Mouse (Mus musculus) myocyte (in vitro differentiated cells): ENCODE measurements around the gene B4galt7.

ENCODE experiments used
- E2F4 ChIP-seq: IDR thresholded peaks from one replicate; pipeline ENCODE4 v1.6.1; 2011; ENCODE audit warnings: mild to moderate bottlenecking, control low read depth, moderate library complexity; ENCODE audit not compliant: insufficient read depth
- MAX ChIP-seq: IDR thresholded peaks from one replicate; pipeline ENCODE4 v1.6.1; 2011; ENCODE audit warnings: low read depth, mild to moderate bottlenecking, control low read depth
- MYOD1 ChIP-seq, 3 experiments: IDR thresholded peaks; one replicate each; pipeline ENCODE4 v1.6.1; 2011; ENCODE audit warnings: control low read depth in 2 of 3, low read depth in 2 of 3, mild to moderate bottlenecking in 2 of 3, moderate library complexity in 1 of 3; ENCODE audit not compliant: insufficient read length in 2 of 3, control insufficient read depth in 1 of 3
- MYOG ChIP-seq, 3 experiments: IDR thresholded peaks; one replicate each; pipeline ENCODE4 v1.6.1; 2011; ENCODE audit warnings: control low read depth in 2 of 3, low read depth in 2 of 3, mild to moderate bottlenecking in 2 of 3; ENCODE audit not compliant: insufficient read length in 2 of 3, control insufficient read depth in 1 of 3, insufficient read depth in 1 of 3
- POLR2A ChIP-seq: IDR thresholded peaks from one replicate; pipeline ENCODE4 v1.6.1; 2011; ENCODE audit warnings: low read depth, mild to moderate bottlenecking, control low read depth, moderate library complexity; ENCODE audit not compliant: insufficient read length
- POLR2AphosphoS2 ChIP-seq: IDR thresholded peaks from one replicate; pipeline ENCODE4 v1.6.1; 2011; ENCODE audit warnings: low read depth, control low read depth; ENCODE audit not compliant: insufficient read length
- SRF ChIP-seq: IDR thresholded peaks from one replicate; pipeline ENCODE4 v1.6.1; 2011; ENCODE audit warnings: low read depth; ENCODE audit not compliant: control insufficient read depth, insufficient read length
- TCF12 ChIP-seq: IDR thresholded peaks from one replicate; pipeline ENCODE4 v1.6.1; 2011; ENCODE audit warnings: mild to moderate bottlenecking, control low read depth; ENCODE audit not compliant: poor library complexity, insufficient read depth, severe bottlenecking
- TCF3 ChIP-seq: IDR thresholded peaks from one replicate; pipeline ENCODE4 v1.6.1; 2011; ENCODE audit warnings: low read depth, control low read depth; ENCODE audit not compliant: insufficient read length
- USF1 ChIP-seq: IDR thresholded peaks from one replicate; pipeline ENCODE4 v1.6.1; 2011; ENCODE audit warnings: low read depth, mild to moderate bottlenecking, control low read depth, moderate library complexity

GRCm38 (mm10) chr13:55557499-55557898, 42.2 kb upstream of the B4galt7 start:
- no peak for TF ChIP-seq POLR2A
- TF ChIP-seq MAX = no peak
- TF ChIP-seq SRF = no peak
- TF ChIP-seq TCF3 = no peak
- no peak for TF ChIP-seq MYOG (IDR thresholded peaks at IDR 0.05; ENCODE audit: control insufficient read depth in 1 of 3, insufficient read depth in 1 of 3, insufficient read length in 2 of 3, low read depth in 2 of 3)
- TF ChIP-seq USF1 = no peak
- TF ChIP-seq TCF12 = no peak
- no peak for TF ChIP-seq MYOD1 (IDR thresholded peaks at IDR 0.05; ENCODE audit: control insufficient read depth in 1 of 3, insufficient read length in 2 of 3, low read depth in 2 of 3)
- TF ChIP-seq POLR2AphosphoS2 = no peak
- no peak for TF ChIP-seq E2F4
